Mouse (Mus musculus) liver, embryonic 15.5 days (tissue): ENCODE data around the gene Cdc14a. TPM values are rescaled to one million over a fixed set of nuclear protein-coding genes. Genes with fewer than 3 reads are reported as not detected.

Experiments used
- ATAC-seq: fragments of 200-750 bp; cut with Nextera tagmentation; 2 replicates; pipeline ENCODE4 v1.8.0; 2017; ENCODE audit warnings: moderate number of reproducible peaks, mild to moderate bottlenecking, moderate library complexity; ENCODE audit not compliant: insufficient read depth
- H3K27ac ChIP-seq: fragments of 300-500 bp; sonication (generic); replicated peaks from 2 replicates; pipeline ENCODE4 v1.5.1; 2015; ENCODE audit warnings: mild to moderate bottlenecking, inconsistent platforms
- H3K27me3 ChIP-seq: fragments of 300-500 bp; sonication (generic); 2 replicates; pipeline ENCODE4 v1.6.1; 2015; ENCODE audit warnings: mild to moderate bottlenecking, inconsistent platforms
- H3K36me3 ChIP-seq: fragments of 300-500 bp; sonication (generic); replicated peaks from 2 replicates; pipeline ENCODE4 v1.6.1; 2015; ENCODE audit warnings: moderate library complexity, mild to moderate bottlenecking, inconsistent platforms
- H3K4me1 ChIP-seq: fragments of 300-500 bp; sonication (generic); replicated peaks from 2 replicates; pipeline ENCODE4 v1.6.1; 2015; ENCODE audit warnings: inconsistent platforms
- H3K4me2 ChIP-seq: fragments of 300-500 bp; sonication (generic); 2 replicates; pipeline ENCODE4 v1.6.1; 2015; ENCODE audit warnings: moderate library complexity, mild to moderate bottlenecking, inconsistent platforms
- H3K4me3 ChIP-seq: fragments of 300-500 bp; sonication (generic); replicated peaks from 2 replicates; pipeline ENCODE4 v1.5.1; 2015; ENCODE audit warnings: mild to moderate bottlenecking, inconsistent platforms
- H3K9ac ChIP-seq: fragments of 300-500 bp; sonication (generic); 2 replicates; pipeline ENCODE4 v1.6.1; 2015; ENCODE audit warnings: moderate library complexity, mild to moderate bottlenecking, inconsistent platforms
- H3K9me3 ChIP-seq: fragments of 300-500 bp; sonication (generic); replicated peaks from 2 replicates; pipeline ENCODE4 v1.6.1; 2016; ENCODE audit warnings: inconsistent platforms
- WGBS: fragments of 180-500 bp; shearing (Covaris S2); methylation state at CpG from one replicate; pipeline ENCODE4 v1.1.7; 2015; ENCODE audit warnings: mixed read lengths; ENCODE audit not compliant: insufficient replicate concordance; 5-methylcytosine and 5-hydroxymethylcytosine counted together
- polyA plus RNA-seq: library from polyadenylated mRNA; unstranded; fragments of >200 nt; fragmentation: Nextera tagmentation; extraction: Ambion mirVana; gene quantifications from 2 replicates; pipeline ENCODE4 v1.2.1, GENCODE M21; 2015

Cdc14a gene
- polyA plus RNA-seq, 1 experiment from 2014 or later, result 2.1 TPM

GRCm38 (mm10) chr3:116236856-116237255 lies 187.0 kb downstream of the Cdc14a start:
- H3K4me1 ChIP-seq, result no peaks in the 10 kb centered on the region
- H3K9ac ChIP-seq, result no peak overlapping the region

DNA sequence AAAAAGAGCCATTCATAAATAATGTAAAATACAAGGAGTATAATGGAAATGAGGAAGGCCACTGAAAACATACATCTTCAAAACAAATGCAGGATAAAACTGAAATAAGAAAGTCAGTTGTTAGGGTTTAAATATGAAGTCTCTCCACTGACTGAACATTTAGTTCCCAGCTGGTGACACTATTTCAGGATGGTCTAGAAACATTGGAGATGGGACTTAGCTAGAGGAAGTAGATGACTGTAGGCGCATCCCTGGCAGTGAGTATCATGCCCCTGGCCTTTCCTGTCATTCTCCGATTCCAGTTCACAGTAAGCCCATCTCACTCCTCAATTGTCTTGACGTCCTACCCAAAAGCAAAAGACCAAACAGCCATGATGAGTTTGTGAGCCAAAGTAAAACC lies 190.3 kb downstream of the Cdc14a start:
- H3K9ac ChIP-seq, result no peak overlapping the region
- H3K4me2 ChIP-seq, result no peak overlapping the region
- no peak overlapping the region for H3K4me3 ChIP-seq
- no peak for ATAC-seq
- H3K9me3 ChIP-seq, result no peaks in the 10 kb centered on the region
- WGBS, result 69% methylated on average over 3 of the region's 3 CpGs
- H3K4me1 ChIP-seq, result no peaks in the 10 kb centered on the region
- no peaks in the 10 kb centered on the region for H3K27me3 ChIP-seq
- H3K36me3 ChIP-seq, result no peaks in the 10 kb centered on the region
- no peak overlapping the region for H3K27ac ChIP-seq

More at GRCm38 (mm10) chr3:116236856-116237255, 187.0 kb downstream of the Cdc14a start:
- Histone ChIP-seq H3K27ac (no peak overlapping the region), H3K4me3 (no peak overlapping the region), H3K27me3 (no peaks in the 10 kb centered on the region), H3K36me3 (no peaks in the 10 kb centered on the region), H3K4me2 (no peak overlapping the region), H3K9me3 (no peaks in the 10 kb centered on the region)
- ATAC-seq, result peak; percentile 88
- WGBS, result 56% methylated on average over 4 of the region's 4 CpGs

GRCm38 (mm10) chr3:116232763-116233162 lies 191.1 kb downstream of the Cdc14a start:
- Histone ChIP-seq H3K27me3 (no peaks in the 10 kb centered on the region), H3K36me3 (no peaks in the 10 kb centered on the region), H3K4me1 (no peaks in the 10 kb centered on the region), H3K9me3 (no peaks in the 10 kb centered on the region), H3K27ac (no peak overlapping the region), H3K4me3 (no peak overlapping the region), H3K9ac (no peak overlapping the region), H3K4me2 (no peak overlapping the region)
- ATAC-seq, result no peak
- WGBS, result 67% methylated on average over 5 of the region's 5 CpGs

- H3K4me3 ChIP-seq, result no peak overlapping the region
- no peaks in the 10 kb centered on the region for H3K4me1 ChIP-seq
- H3K4me2 ChIP-seq, result no peak overlapping the region
- WGBS, result 45% methylated on average over 4 of the region's 4 CpGs
- H3K9me3 ChIP-seq, result no peaks in the 10 kb centered on the region
- no peaks in the 10 kb centered on the region for H3K27me3 ChIP-seq
- no peak for ATAC-seq
- no peak overlapping the region for H3K9ac ChIP-seq
- no peak overlapping the region for H3K27ac ChIP-seq
- no peaks in the 10 kb centered on the region for H3K36me3 ChIP-seq
Observed at GRCm38 (mm10) chr3:116229336-116229735, 194.5 kb downstream of the Cdc14a start.

DNA sequence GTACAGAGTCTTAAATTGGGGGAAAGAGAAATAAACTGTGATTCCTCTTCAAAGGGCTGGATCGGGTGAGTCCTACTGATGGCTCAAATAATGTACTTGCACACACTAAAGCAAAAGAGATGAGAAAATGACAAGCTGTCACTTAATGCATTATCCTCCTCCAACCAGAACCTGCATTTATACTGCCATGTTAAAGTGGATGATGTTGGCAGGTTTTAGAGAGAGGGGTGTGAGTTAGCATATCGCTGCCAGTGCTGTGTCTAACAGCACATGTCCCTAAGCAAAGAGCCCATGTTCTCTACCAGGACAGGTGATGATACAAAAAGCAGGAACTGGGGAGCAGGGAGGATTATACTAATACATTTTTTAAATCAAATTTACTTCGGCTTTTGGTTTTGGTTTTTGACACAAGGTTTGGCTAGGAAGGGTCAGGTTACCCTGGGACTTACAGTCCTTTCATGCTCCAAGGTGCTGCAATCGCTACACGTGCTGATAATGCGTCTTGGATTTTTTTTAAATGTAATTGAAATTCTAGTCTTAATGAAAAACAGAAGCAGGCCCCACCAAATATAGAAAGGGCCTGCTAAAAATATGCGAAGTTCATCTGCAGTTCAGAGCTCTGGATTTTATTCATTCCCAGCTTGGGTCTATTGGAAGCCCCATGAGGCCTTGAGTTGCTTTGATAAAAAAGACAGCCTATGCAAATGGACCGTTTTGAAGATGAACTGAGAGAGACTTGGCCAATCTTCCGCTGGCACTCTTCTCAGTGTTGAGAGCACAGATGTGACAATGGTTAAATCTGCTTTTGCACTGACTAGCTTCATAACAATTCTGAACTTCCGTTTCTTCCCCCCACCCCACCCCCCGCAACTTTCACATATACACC lies 195.2 kb downstream of the Cdc14a start:
- 64% methylated on average over 11 of the region's 11 CpGs for whole genome bisulfite sequencing
- Histone ChIP-seq H3K9me3 (no peaks in the 10 kb centered on the region), H3K4me3 (no peak overlapping the region), H3K27ac (no peak overlapping the region), H3K27me3 (no peaks in the 10 kb centered on the region), H3K36me3 (no peaks in the 10 kb centered on the region), H3K9ac (no peak overlapping the region), H3K4me1 (no peaks in the 10 kb centered on the region), H3K4me2 (no peak overlapping the region)
- ATAC-seq, result no peak

DNA sequence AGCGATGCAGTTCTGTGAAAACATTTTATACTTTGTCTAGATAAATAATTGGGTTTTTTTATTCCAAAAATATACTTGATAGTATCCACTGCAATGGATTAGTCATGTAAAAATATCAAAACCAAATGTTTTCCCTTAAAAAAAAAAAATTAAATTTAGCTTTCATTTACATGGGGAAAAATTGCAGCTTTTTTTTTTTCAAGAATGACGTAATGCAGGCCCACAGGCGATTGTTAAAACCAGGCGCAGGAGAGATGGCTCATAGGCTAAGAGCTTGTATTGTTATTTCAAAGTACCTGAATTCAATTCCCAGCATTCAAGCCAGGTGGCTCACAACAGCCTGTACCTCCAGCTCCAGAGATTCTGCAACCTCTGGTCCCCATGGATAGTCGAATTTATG lies 196.4 kb downstream of the Cdc14a start:
- WGBS, result 67% methylated on average over 5 of the region's 5 CpGs
- Histone ChIP-seq H3K27me3 (no peaks in the 10 kb centered on the region), H3K27ac (no peak overlapping the region)

GRCm38 (mm10) chr3:116226915-116227314 lies 196.9 kb downstream of the Cdc14a start:
- no peak overlapping the region for H3K9ac ChIP-seq
- no peak overlapping the region for H3K27ac ChIP-seq
- no peak overlapping the region for H3K4me3 ChIP-seq
- no peak for ATAC-seq
- H3K27me3 ChIP-seq, result no peaks in the 10 kb centered on the region
- H3K36me3 ChIP-seq, result no peaks in the 10 kb centered on the region
- H3K4me1 ChIP-seq, result no peaks in the 10 kb centered on the region
- H3K9me3 ChIP-seq, result no peaks in the 10 kb centered on the region
- WGBS, result 54% methylated on average over 6 of the region's 6 CpGs
- no peak overlapping the region for H3K4me2 ChIP-seq

More for the DNA sequence above, 196.4 kb downstream of the Cdc14a start:
- Histone ChIP-seq H3K9me3 (no peaks in the 10 kb centered on the region), H3K9ac (no peak overlapping the region), H3K36me3 (no peaks in the 10 kb centered on the region), H3K4me2 (no peak overlapping the region), H3K4me3 (no peak overlapping the region), H3K4me1 (no peaks in the 10 kb centered on the region)
- ATAC-seq, result no peak

Other genes with a start within 250 kb of the Cdc14a start
- gene Gpr88, start 170.5 kb downstream of the Cdc14a start, polyA plus RNA-seq, result 0.17 and 0.18 TPM in 2 replicates
- gene Rtca, start 84.2 kb upstream of the Cdc14a start, polyA plus RNA-seq, result 24.4 and 25.1 TPM in 2 replicates
- 14.2 and 16.1 TPM in 2 replicates for gene Dbt, start 89.0 kb upstream of the Cdc14a start, polyA plus RNA-seq
- gene Lrrc39, start 138.9 kb upstream of the Cdc14a start, polyA plus RNA-seq, result 2.8 and 2.9 TPM in 2 replicates
- 17.0 and 18.5 TPM in 2 replicates for gene Sass6, start 170.9 kb upstream of the Cdc14a start, polyA plus RNA-seq
- 7.3 and 8.2 TPM in 2 replicates for gene Trmt13, start 190.6 kb upstream of the Cdc14a start, polyA plus RNA-seq
- gene Mfsd14a, start 238.6 kb upstream of the Cdc14a start, polyA plus RNA-seq, result 33.3 and 34.9 TPM in 2 replicates